Mouse (Mus musculus) heart, postnatal 0 days (tissue): ENCODE data around the gene Cox10. TPM values are rescaled to one million over a fixed set of nuclear protein-coding genes. Genes with fewer than 3 reads are reported as not detected.

Source experiments
- ATAC-seq: fragments of 200-750 bp; cut with Nextera tagmentation; 2 replicates; pipeline ENCODE4 v1.8.0; 2017; ENCODE audit warnings: low read depth, moderate number of reproducible peaks, moderate library complexity; ENCODE audit not compliant: insufficient read depth
- DNase-seq: peaks from one replicate; pipeline ENCODE4 v3.0.0-alpha.2; 2016; ENCODE audit warnings: low spot score
- H3K27ac ChIP-seq: fragments of 300-500 bp; sonication (generic); 2 replicates; pipeline ENCODE4 v1.5.1; 2014; ENCODE audit warnings: low read depth, mild to moderate bottlenecking
- H3K27me3 ChIP-seq: fragments of 300-500 bp; sonication (generic); 2 replicates; pipeline ENCODE4 v1.6.1; 2014; ENCODE audit warnings: low read length, mixed read lengths; ENCODE audit not compliant: control insufficient read depth, insufficient read depth
- H3K36me3 ChIP-seq: fragments of 300-500 bp; sonication (generic); replicated peaks from 2 replicates; pipeline ENCODE4 v1.6.1; 2014; ENCODE audit warnings: low read length, mixed read lengths; ENCODE audit not compliant: control insufficient read depth, insufficient read depth
- H3K4me1 ChIP-seq: fragments of 300-500 bp; sonication (generic); 2 replicates; pipeline ENCODE4 v1.6.1; 2014; ENCODE audit warnings: antibody characterized with exemption; ENCODE audit not compliant: control insufficient read depth, insufficient read depth
- H3K4me2 ChIP-seq: fragments of 300-500 bp; sonication (generic); 2 replicates; pipeline ENCODE4 v1.6.1; 2014; ENCODE audit warnings: low read depth, mild to moderate bottlenecking, low read length, moderate library complexity
- H3K4me3 ChIP-seq: fragments of 300-500 bp; sonication (generic); 2 replicates; pipeline ENCODE4 v1.5.1; 2014; ENCODE audit warnings: low read depth, low read length
- H3K9ac ChIP-seq: fragments of 300-500 bp; sonication (generic); replicated peaks from 2 replicates; pipeline ENCODE4 v1.6.1; 2014; ENCODE audit warnings: low read depth, low read length, mixed read lengths
- H3K9me3 ChIP-seq: fragments of 300-500 bp; sonication (generic); replicated peaks from 2 replicates; pipeline ENCODE4 v1.6.1; 2016; ENCODE audit warnings: low read length; ENCODE audit not compliant: control insufficient read depth
- CTCF ChIP-seq: IDR thresholded peaks from 2 replicates; pipeline ENCODE4 v1.5.1; 2016; ENCODE audit warnings: antibody characterized with exemption, control low read depth, low read depth
- EP300 ChIP-seq: IDR thresholded peaks from 2 replicates; pipeline ENCODE4 v1.6.1; 2016; ENCODE audit warnings: antibody characterized with exemption, low read depth
- WGBS: fragments of 180-500 bp; shearing (Covaris S2); extraction: QIAGEN DNeasy Blood & Tissue Kit; methylation state at CpG from one replicate; pipeline ENCODE4 v1.1.7; 2014; 5-methylcytosine and 5-hydroxymethylcytosine counted together
- polyA plus RNA-seq: library from polyadenylated mRNA; unstranded; fragments of >200 nt; fragmentation: Nextera tagmentation; extraction: Ambion mirVana; gene quantifications from 2 replicates; pipeline ENCODE4 v1.2.1, GENCODE M21; 2015
- total RNA-seq: library from RNA; depleted of rRNA; stranded (reverse); fragments of >200 nt; gene quantifications from 2 replicates; pipeline ENCODE4 v1.2.3, GENCODE M21; 2014; ENCODE audit warnings: low replicate concordance

The Cox10 gene
- total and polyA plus RNA-seq, 2 experiments from 2014 or later, result 31.2 to 54.3 TPM

- no peak for DNase-seq
- Histone ChIP-seq H3K4me1 (no peaks in the 10 kb centered on the region), H3K4me2 (no peak overlapping the region), H3K9ac (no peak overlapping the region), H3K9me3 (no peaks in the 10 kb centered on the region), H3K36me3 (peaks cover 16% of the 10 kb centered on the region), H3K4me3 (no peak overlapping the region), H3K27me3 (no peaks in the 10 kb centered on the region), H3K27ac (no peak overlapping the region)
- no peak for ATAC-seq
- no peak for TF ChIP-seq EP300
- TF ChIP-seq CTCF, result no peak
- WGBS, result 80% methylated on average over 8 of the region's 8 CpGs
Observed at GRCm38 (mm10) chr11:63991958-63992357, 87.3 kb downstream of the Cox10 start.

GRCm38 (mm10) chr11:63990759-63991158 is 88.5 kb downstream of the Cox10 start:
- 92% methylated on average over 7 of the region's 7 CpGs for WGBS
- Histone ChIP-seq H3K4me3 (no peak overlapping the region), H3K4me1 (no peaks in the 10 kb centered on the region), H3K27ac (no peak overlapping the region), H3K4me2 (no peak overlapping the region), H3K36me3 (peaks cover 16% of the 10 kb centered on the region), H3K9me3 (no peaks in the 10 kb centered on the region), H3K27me3 (no peaks in the 10 kb centered on the region), H3K9ac (no peak overlapping the region)
- no peak for DNase-seq
- TF ChIP-seq EP300, result no peak
- TF ChIP-seq CTCF, result no peak
- ATAC-seq, result no peak

- 91% methylated on average over 8 of the region's 8 CpGs for WGBS
- Histone ChIP-seq H3K27me3 (no peaks in the 10 kb centered on the region), H3K9me3 (no peaks in the 10 kb centered on the region), H3K27ac (no peak overlapping the region), H3K4me3 (no peak overlapping the region), H3K4me1 (no peaks in the 10 kb centered on the region), H3K4me2 (no peak overlapping the region), H3K9ac (no peak overlapping the region), H3K36me3 (peaks cover 16% of the 10 kb centered on the region)
- TF ChIP-seq EP300, result no peak
- TF ChIP-seq CTCF, result no peak
- ATAC-seq (no peak), DNase-seq (no peak)
Observed at GRCm38 (mm10) chr11:63990311-63990710, 89.0 kb downstream of the Cox10 start.

GRCm38 (mm10) chr11:63988991-63989860 is 90.0 kb downstream of the Cox10 start:
- no peak for TF ChIP-seq CTCF
- TF ChIP-seq EP300, result no peak
- peak overlapping the region; percentile 61 for H3K27ac ChIP-seq
- no peak overlapping the region for H3K9ac ChIP-seq
- no peaks in the 10 kb centered on the region for H3K4me1 ChIP-seq
- H3K36me3 ChIP-seq, result peaks cover 16% of the 10 kb centered on the region
- ATAC-seq, result peak; percentile 62
- no peaks in the 10 kb centered on the region for H3K9me3 ChIP-seq
- H3K4me3 ChIP-seq, result no peak overlapping the region
- DNase-seq, result no peak
- WGBS, result 57% methylated on average over 9 of the region's 9 CpGs
- H3K27me3 ChIP-seq, result no peaks in the 10 kb centered on the region
- H3K4me2 ChIP-seq, result no peak overlapping the region

GRCm38 (mm10) chr11:63988031-63988665 is 91.1 kb downstream of the Cox10 start:
- WGBS, result 68% methylated on average over 3 of the region's 3 CpGs
- peaks cover 16% of the 10 kb centered on the region for H3K36me3 ChIP-seq
- no peak for ATAC-seq

More at GRCm38 (mm10) chr11:63988031-63988665, 91.1 kb downstream of the Cox10 start:
- no peak for TF ChIP-seq CTCF
- TF ChIP-seq EP300, result no peak
- H3K4me3 ChIP-seq, result no peak overlapping the region
- H3K9me3 ChIP-seq, result no peaks in the 10 kb centered on the region
- no peak overlapping the region for H3K9ac ChIP-seq
- no peaks in the 10 kb centered on the region for H3K27me3 ChIP-seq
- H3K4me2 ChIP-seq, result no peak overlapping the region
- no peak for DNase-seq
- H3K4me1 ChIP-seq, result no peaks in the 10 kb centered on the region
- H3K27ac ChIP-seq, result peak overlapping the region; percentile 61; the same call in 1 of the 2 replicates
